Mouse (Mus musculus): ENCODE results near the gene Tdp1. TPM values are rescaled to one million over a fixed set of nuclear protein-coding genes. Genes with fewer than 3 reads are reported as not detected.

Gene Tdp1
- polyA plus RNA-seq, 1 experiment: 21.4 TPM

DNA sequence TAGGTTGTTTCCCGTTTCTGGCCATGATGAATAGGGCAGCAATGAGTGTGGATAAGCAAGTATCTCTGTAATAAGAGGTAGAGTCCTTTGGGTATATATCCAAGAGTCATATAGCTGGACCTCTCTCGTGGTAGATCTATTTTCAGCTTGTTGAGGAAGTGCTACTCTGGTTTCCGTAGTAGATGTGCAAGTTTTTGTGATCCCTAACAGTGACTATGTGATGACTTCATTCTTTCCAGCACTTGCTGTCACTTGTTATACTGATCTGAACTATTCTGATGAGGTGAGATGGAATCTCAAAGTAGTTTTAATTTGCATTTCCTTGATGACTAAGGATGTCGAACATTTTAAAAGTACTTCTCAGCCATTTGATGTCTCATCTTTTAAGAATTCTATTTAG, 95.2 kb downstream of the Tdp1 start:
- Histone ChIP-seq H3K4me1 (ENCODE audit: control insufficient read depth, insufficient read depth, low read length) (no peaks in the 10 kb centered on the region), H3K27ac (ENCODE audit: insufficient read depth, low read length) (no peak overlapping the region), H3K4me3 (ENCODE audit: insufficient read depth, low read length) (no peak overlapping the region)
- TF ChIP-seq CTCF (IDR thresholded peaks at IDR 0.05; ENCODE audit: extremely low read depth, insufficient read depth, low read length) (no peak), POLR2A (IDR thresholded peaks at IDR 0.05; ENCODE audit: extremely low read depth, insufficient read depth, low read length) (no peak)

DNA sequence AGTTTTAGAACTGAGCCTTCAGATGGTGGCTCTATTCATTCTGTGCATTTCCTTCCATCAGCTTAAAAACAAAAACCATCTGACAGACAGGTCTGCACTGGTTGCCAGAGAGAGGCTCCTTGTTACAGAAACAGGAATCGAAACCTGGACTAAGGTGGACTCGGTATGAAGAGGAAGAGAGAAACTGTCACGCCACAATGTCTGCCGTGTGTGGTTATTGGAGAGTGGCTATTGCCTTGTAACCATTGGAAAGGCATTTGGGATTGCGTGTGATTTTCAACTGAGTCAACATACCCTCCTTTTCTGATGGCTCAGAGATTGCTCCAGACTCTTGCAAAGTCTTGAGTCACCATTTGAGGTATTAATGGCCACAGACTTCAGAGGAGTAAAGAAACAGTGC, 102.5 kb downstream of the Tdp1 start:
- TF ChIP-seq POLR2A (IDR thresholded peaks at IDR 0.05; ENCODE audit: extremely low read depth, insufficient read depth, low read length) (no peak), CTCF (IDR thresholded peaks at IDR 0.05; ENCODE audit: extremely low read depth, insufficient read depth, low read length) (no peak)

DNA sequence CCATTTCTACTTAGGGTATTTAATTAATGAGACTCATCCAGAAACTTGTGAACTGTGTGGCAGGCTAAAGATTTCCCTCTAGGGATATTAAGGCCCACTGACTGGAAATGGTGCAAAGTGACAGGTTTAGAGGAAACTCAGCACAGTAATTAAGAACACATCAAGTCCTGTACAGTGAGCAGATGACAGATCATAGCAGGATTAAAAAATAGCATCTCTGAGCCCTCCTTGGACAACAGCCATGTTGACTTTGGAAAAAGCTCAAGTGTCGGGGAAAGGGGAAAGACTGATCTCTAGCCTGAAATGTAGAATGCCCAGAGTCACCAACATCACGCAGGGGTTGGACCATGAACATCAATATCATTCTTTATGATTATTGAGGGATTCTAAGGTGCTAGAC, 103.8 kb downstream of the Tdp1 start:
- Histone ChIP-seq H3K4me3 (ENCODE audit: insufficient read depth, low read length) (no peak overlapping the region), H3K4me1 (ENCODE audit: control insufficient read depth, insufficient read depth, low read length) (no peaks in the 10 kb centered on the region), H3K27ac (ENCODE audit: insufficient read depth, low read length) (no peak overlapping the region)
- no peak for TF ChIP-seq POLR2A (IDR thresholded peaks at IDR 0.05; ENCODE audit: extremely low read depth, insufficient read depth, low read length)
- TF ChIP-seq CTCF (IDR thresholded peaks at IDR 0.05; ENCODE audit: extremely low read depth, insufficient read depth, low read length): no peak

More for the DNA sequence above, 102.5 kb downstream of the Tdp1 start:
- Histone ChIP-seq H3K4me3 (ENCODE audit: insufficient read depth, low read length) (no peak overlapping the region), H3K27ac (ENCODE audit: insufficient read depth, low read length) (no peak overlapping the region), H3K4me1 (ENCODE audit: control insufficient read depth, insufficient read depth, low read length) (no peaks in the 10 kb centered on the region)

DNA sequence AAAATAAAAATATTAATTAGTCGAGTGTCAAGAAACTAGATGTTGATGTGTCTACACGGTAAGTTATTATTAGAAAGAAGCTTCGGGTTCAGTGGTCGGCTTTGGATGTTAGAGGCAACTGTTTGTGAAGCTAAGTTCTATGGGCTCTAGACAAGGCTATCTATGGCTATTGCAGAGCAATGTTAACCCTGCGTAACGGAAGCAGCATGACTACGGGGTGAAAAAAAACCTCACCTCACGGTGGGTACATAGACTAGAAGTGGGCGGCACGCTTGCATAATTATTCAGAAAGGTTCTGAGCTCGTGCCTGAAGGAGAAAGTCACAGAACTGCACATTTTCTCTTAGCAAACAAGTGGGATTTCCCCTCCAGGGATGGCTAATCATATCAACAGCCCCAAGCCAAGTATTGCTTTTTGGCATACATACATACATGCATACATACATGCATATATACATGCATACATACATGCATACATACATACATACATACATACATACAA, 108.1 kb downstream of the Tdp1 start:
- Histone ChIP-seq H3K27ac (ENCODE audit: insufficient read depth, low read length) (no peak overlapping the region; the same call in 1 of the 2 replicates), H3K4me1 (ENCODE audit: control insufficient read depth, insufficient read depth, low read length) (no peaks in the 10 kb centered on the region; the same call in 1 of the 2 replicates), H3K4me3 (ENCODE audit: insufficient read depth, low read length) (no peak overlapping the region)
- no peak for TF ChIP-seq POLR2A (IDR thresholded peaks at IDR 0.05; ENCODE audit: extremely low read depth, insufficient read depth, low read length)
- no peak for TF ChIP-seq CTCF (IDR thresholded peaks at IDR 0.05; ENCODE audit: extremely low read depth, insufficient read depth, low read length)

DNA sequence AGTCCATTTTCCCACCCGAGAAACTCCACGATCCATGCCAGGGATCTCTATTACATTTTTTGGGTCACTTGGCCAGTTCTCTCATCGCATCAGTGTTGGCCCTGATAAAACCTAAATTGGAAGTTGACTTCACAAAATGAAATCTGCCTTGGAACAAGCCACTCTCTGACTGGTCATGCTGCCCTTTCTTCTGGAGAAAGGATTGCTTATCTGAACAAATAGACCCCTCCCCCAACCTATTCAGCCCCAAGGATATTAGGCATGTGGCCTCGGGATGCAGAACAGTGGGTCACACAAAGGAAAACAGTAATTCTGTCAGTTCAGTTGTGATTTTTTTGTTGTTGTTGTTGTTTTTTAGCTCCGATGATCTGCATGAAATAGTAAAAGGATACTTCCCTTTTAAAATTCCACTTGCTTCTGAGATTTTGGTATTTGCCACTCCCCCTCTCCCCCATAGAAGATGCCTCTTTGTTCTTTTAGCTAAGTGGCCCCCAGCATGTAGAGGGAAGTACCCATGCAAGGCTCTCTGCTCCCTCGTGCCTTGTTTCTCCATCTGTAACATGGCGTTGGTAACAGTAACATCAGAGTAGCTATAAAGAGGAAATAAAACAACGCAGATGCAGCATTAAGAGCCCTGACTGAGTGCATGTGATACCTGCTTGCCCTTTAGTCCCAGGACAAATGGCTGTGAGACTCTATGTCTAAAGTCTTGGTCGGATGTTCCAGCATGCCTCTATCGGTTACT, 109.0 kb downstream of the Tdp1 start:
- TF ChIP-seq POLR2A (IDR thresholded peaks at IDR 0.05; ENCODE audit: extremely low read depth, insufficient read depth, low read length) (no peak), CTCF (IDR thresholded peaks at IDR 0.05; ENCODE audit: extremely low read depth, insufficient read depth, low read length) (no peak)
- Histone ChIP-seq H3K27ac (ENCODE audit: insufficient read depth, low read length) (no peak overlapping the region), H3K4me3 (ENCODE audit: insufficient read depth, low read length) (no peak overlapping the region), H3K4me1 (ENCODE audit: control insufficient read depth, insufficient read depth, low read length) (no peaks in the 10 kb centered on the region; the same call in 1 of the 2 replicates)

DNA sequence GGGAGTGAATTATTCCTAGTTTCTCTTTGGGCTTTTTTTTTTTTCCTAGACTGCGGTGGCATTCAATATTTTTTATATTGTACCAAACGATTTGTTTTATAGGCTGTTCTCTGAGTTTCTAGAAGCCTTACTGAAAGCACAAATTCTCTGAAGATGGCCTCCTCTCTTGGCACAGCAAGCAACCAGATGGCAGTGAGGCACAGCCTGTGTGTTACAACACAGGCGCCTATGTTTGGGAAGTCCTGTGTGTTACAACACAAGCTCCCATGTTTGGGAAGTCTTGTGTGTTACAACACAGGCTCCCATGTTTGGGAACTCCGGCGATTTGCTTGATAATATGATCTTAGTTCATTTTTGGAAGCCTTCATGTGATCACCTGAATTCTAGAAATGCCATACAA, 111.6 kb downstream of the Tdp1 start:
- Histone ChIP-seq H3K4me3 (ENCODE audit: insufficient read depth, low read length) (no peak overlapping the region), H3K4me1 (ENCODE audit: control insufficient read depth, insufficient read depth, low read length) (no peaks in the 10 kb centered on the region; the same call in 1 of the 2 replicates), H3K27ac (ENCODE audit: insufficient read depth, low read length) (no peak overlapping the region; the same call in 1 of the 2 replicates)
- TF ChIP-seq CTCF (IDR thresholded peaks at IDR 0.05; ENCODE audit: extremely low read depth, insufficient read depth, low read length) (no peak), POLR2A (IDR thresholded peaks at IDR 0.05; ENCODE audit: extremely low read depth, insufficient read depth, low read length) (no peak)

DNA sequence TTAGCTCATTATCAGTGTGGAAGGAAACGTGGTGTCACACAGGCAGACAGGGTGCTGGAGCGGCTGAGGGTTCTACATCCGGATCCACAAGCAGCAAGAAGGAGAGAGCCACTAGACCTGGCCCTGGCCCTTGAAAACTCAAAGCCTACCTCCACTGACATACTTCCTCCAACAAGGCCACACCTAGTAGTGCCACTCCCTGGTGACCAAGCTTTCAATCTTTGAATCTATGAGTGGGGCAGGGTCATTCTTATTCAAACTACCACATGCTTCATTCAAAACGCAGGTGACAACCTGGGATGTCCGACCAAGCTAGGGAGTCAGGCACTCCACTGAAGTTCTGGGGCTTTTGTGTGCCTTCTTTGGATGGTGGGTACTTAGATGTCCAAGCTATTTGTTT, 115.4 kb downstream of the Tdp1 start:
- Histone ChIP-seq H3K4me3 (ENCODE audit: insufficient read depth, low read length) (no peak overlapping the region), H3K4me1 (ENCODE audit: control insufficient read depth, insufficient read depth, low read length) (no peaks in the 10 kb centered on the region; the same call in 1 of the 2 replicates), H3K27ac (ENCODE audit: insufficient read depth, low read length) (no peak overlapping the region)
- no peak for TF ChIP-seq CTCF (IDR thresholded peaks at IDR 0.05; ENCODE audit: extremely low read depth, insufficient read depth, low read length)
- TF ChIP-seq POLR2A (IDR thresholded peaks at IDR 0.05; ENCODE audit: extremely low read depth, insufficient read depth, low read length): no peak

DNA sequence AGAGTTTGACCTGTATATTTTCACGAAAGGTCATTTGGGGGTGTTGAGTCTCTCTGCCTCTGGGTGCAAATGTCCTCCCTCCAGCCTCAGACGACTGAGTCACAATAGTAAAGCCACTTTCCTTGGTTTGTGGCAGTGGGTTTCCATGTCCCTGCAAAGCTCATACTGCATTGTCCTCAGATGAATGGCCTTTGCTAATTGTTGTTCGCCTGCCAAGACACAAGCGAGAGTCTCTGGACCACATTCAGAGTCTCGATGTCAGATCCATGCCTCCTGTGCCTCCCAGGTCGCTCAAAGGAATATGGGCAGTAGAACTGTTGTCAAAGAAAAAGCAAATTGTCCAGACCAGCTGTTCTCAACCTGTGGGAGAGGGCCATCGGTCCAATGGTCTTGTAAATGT, 116.1 kb downstream of the Tdp1 start:
- Histone ChIP-seq H3K4me1 (ENCODE audit: control insufficient read depth, insufficient read depth, low read length) (no peaks in the 10 kb centered on the region; the same call in 1 of the 2 replicates), H3K27ac (ENCODE audit: insufficient read depth, low read length) (no peak overlapping the region), H3K4me3 (ENCODE audit: insufficient read depth, low read length) (no peak overlapping the region)
- TF ChIP-seq POLR2A (IDR thresholded peaks at IDR 0.05; ENCODE audit: extremely low read depth, insufficient read depth, low read length) (no peak), CTCF (IDR thresholded peaks at IDR 0.05; ENCODE audit: extremely low read depth, insufficient read depth, low read length) (no peak)

DNA sequence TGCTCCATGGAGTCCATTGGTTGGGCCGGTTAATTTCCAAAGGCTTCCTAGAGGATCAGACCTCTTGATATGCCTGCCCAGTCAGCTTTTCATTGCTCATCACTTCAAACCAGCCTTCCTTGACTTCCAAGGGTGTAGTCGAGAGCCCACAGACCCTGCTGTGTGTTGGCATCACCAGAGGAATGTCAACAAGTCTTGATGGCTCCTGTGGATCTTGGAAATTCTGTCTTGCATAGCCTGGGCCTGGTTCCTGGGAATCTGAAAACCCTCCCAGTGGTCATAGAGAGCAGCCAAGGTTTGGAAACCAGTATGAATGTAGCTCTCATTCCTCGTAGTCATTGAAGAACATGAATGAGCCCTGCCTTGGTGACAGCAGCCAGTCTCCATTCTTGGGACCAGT, 116.9 kb downstream of the Tdp1 start:
- H3K4me1 ChIP-seq (ENCODE audit: control insufficient read depth, insufficient read depth, low read length): no peaks in the 10 kb centered on the region; the same call in 1 of the 2 replicates
- H3K27ac ChIP-seq (ENCODE audit: insufficient read depth, low read length): no peak overlapping the region
- no peak overlapping the region for H3K4me3 ChIP-seq (ENCODE audit: insufficient read depth, low read length)
- TF ChIP-seq POLR2A (IDR thresholded peaks at IDR 0.05; ENCODE audit: extremely low read depth, insufficient read depth, low read length) (no peak), CTCF (IDR thresholded peaks at IDR 0.05; ENCODE audit: extremely low read depth, insufficient read depth, low read length) (no peak)

DNA sequence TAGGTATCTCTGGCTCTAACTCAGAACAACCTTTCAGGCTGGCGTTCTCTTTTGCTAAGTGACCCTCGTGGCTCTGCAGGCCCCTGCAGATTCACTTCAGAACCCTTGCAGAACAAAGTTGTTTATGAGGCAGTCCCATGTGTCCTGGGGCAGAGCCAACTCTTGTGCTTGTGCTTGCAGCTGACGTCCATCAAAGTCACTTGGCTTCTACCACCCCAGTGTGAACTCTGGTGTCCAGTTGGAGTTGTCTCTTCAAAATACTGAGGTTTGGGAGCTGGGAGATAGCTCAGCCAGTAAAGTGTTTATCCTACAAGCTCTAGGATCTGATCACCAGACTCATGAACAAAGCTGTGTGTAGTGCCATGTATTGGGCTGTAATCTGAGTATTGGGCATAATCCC, 117.6 kb downstream of the Tdp1 start:
- no peak overlapping the region for H3K4me3 ChIP-seq (ENCODE audit: insufficient read depth, low read length)
- TF ChIP-seq POLR2A (IDR thresholded peaks at IDR 0.05; ENCODE audit: extremely low read depth, insufficient read depth, low read length): no peak
- no peak for TF ChIP-seq CTCF (IDR thresholded peaks at IDR 0.05; ENCODE audit: extremely low read depth, insufficient read depth, low read length)
- no peak overlapping the region for H3K27ac ChIP-seq (ENCODE audit: insufficient read depth, low read length)
- no peaks in the 10 kb centered on the region for H3K4me1 ChIP-seq (ENCODE audit: control insufficient read depth, insufficient read depth, low read length)

Data from cortical plate, adult 2 months (tissue).